Mouse (Mus musculus) stomach, postnatal 0 days (tissue): Measurements from ENCODE around the gene Map3k5. TPM values are rescaled to one million over a fixed set of nuclear protein-coding genes. Genes with fewer than 3 reads are reported as not detected.

Experiments
- ATAC-seq: fragments of 200-750 bp; cut with Nextera tagmentation; 2 replicates; pipeline ENCODE4 v1.8.0; 2017; ENCODE audit not compliant: low FRiP score, low TSS enrichment
- DNase-seq: peaks from one replicate; pipeline ENCODE4 v3.0.0-alpha.2; 2016; ENCODE audit warnings: low spot score
- H3K27ac ChIP-seq: fragments of 300-500 bp; sonication (generic); replicated peaks from 2 replicates; pipeline ENCODE4 v1.5.1; 2014; ENCODE audit warnings: mild to moderate bottlenecking, control low read depth
- H3K27me3 ChIP-seq: fragments of 300-500 bp; sonication (generic); 2 replicates; pipeline ENCODE4 v1.6.1; 2014; ENCODE audit warnings: low read length; ENCODE audit not compliant: control insufficient read depth, insufficient read depth
- H3K36me3 ChIP-seq: fragments of 300-500 bp; sonication (generic); 2 replicates; pipeline ENCODE4 v1.6.1; 2014; ENCODE audit warnings: low read length, mixed read lengths; ENCODE audit not compliant: control insufficient read depth, insufficient read depth
- H3K4me1 ChIP-seq: fragments of 300-500 bp; sonication (generic); replicated peaks from 2 replicates; pipeline ENCODE4 v1.6.1; 2014; ENCODE audit warnings: antibody characterized with exemption; ENCODE audit not compliant: control insufficient read depth, insufficient read depth
- H3K4me2 ChIP-seq: fragments of 300-500 bp; sonication (generic); replicated peaks from 2 replicates; pipeline ENCODE4 v1.6.1; 2014; ENCODE audit warnings: low read depth, mild to moderate bottlenecking, control low read depth, moderate library complexity
- H3K4me3 ChIP-seq: fragments of 300-500 bp; sonication (generic); 2 replicates; pipeline ENCODE4 v1.5.1; 2014; ENCODE audit warnings: low read depth, low read length, control low read depth
- H3K9ac ChIP-seq: fragments of 300-500 bp; sonication (generic); 2 replicates; pipeline ENCODE4 v1.6.1; 2014; ENCODE audit warnings: mild to moderate bottlenecking, low read length, control low read depth, mixed read lengths
- H3K9me3 ChIP-seq: fragments of 300-500 bp; sonication (generic); 2 replicates; pipeline ENCODE4 v1.6.1; 2016; ENCODE audit warnings: low read length; ENCODE audit not compliant: control insufficient read depth
- CTCF ChIP-seq: IDR thresholded peaks from 2 replicates; pipeline ENCODE4 v1.5.1; 2016; ENCODE audit warnings: antibody characterized with exemption, low read depth, mild to moderate bottlenecking, moderate library complexity
- EP300 ChIP-seq: optimal IDR thresholded peaks from 2 replicates; pipeline ENCODE3; 2016; ENCODE audit warnings: antibody characterized with exemption
- WGBS: fragments of 180-500 bp; shearing (Covaris S2); extraction: QIAGEN DNeasy Blood & Tissue Kit; methylation state at CpG from one replicate; pipeline ENCODE4 v1.1.7; 2014; 5-methylcytosine and 5-hydroxymethylcytosine counted together
- polyA plus RNA-seq: library from polyadenylated mRNA; unstranded; fragments of >200 nt; fragmentation: Nextera tagmentation; extraction: Ambion mirVana; gene quantifications from 2 replicates; pipeline ENCODE4 v1.2.1, GENCODE M21; 2015

Map3k5 gene
- polyA plus RNA-seq, 1 experiment from 2014 or later = 2.4 TPM

DNA sequence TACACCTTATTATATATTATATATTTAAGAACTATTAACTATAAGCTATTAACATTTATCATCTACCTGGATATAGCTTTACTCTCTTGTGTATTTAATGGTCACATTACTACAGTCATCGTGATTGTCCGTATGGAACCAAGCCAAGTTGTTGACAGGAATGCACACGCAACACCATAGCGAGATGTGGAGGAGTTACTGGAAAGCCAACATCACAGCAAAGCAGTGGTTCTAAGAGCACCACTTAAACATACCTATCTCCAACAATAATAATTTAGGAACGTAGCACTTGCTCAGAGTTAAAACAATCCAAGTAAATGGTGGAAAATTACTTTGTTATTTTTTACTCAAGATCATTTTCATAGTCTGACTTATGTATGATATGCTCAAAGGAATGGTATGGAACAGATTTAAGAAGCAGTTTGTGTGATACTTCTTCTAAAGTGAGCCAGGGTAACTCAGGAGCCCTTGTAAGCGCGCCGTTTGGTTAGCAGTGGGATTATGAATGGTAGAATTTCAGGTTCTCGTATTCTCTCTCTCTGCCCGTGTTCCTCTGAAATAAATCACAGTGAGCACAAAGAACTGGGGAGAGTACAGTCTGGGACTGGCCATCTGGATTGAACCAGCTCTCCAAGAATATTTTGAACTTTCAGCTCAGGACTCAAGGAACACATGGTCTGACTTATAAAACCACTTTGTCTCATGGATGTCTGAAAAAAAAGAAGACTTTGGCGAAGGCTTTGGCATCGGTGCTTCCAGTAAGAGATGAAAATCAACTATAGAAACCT, 39.2 kb downstream of the Map3k5 start:
- WGBS = 70% methylated on average over 12 of the region's 12 CpGs
- ATAC-seq (no peak), DNase-seq (no peak)
- no peaks in the 10 kb centered on the region for H3K27me3 ChIP-seq
- no peak overlapping the region for H3K4me2 ChIP-seq
- H3K36me3 ChIP-seq = no peaks in the 10 kb centered on the region
- H3K27ac ChIP-seq = no peak overlapping the region
- no peaks in the 10 kb centered on the region for H3K9me3 ChIP-seq
- no peak overlapping the region for H3K9ac ChIP-seq
- H3K4me1 ChIP-seq = no peaks in the 10 kb centered on the region
- no peak overlapping the region for H3K4me3 ChIP-seq
- TF ChIP-seq CTCF = no peak
- no peak for TF ChIP-seq EP300

GRCm38 (mm10) chr10:19977557-19977956, 43.3 kb downstream of the Map3k5 start:
- H3K27ac ChIP-seq = no peak overlapping the region
- no peak overlapping the region for H3K4me2 ChIP-seq
- H3K27me3 ChIP-seq = no peaks in the 10 kb centered on the region
- H3K4me1 ChIP-seq = no peaks in the 10 kb centered on the region
- no peak overlapping the region for H3K4me3 ChIP-seq
- 78% methylated on average over 3 of the region's 3 CpGs for WGBS
- no peak overlapping the region for H3K9ac ChIP-seq
- DNase-seq = no peak
- no peaks in the 10 kb centered on the region for H3K9me3 ChIP-seq
- no peaks in the 10 kb centered on the region for H3K36me3 ChIP-seq
- no peak for TF ChIP-seq CTCF
- no peak for TF ChIP-seq EP300
- ATAC-seq = no peak

GRCm38 (mm10) chr10:19978662-19979199, 44.5 kb downstream of the Map3k5 start:
- no peaks in the 10 kb centered on the region for H3K27me3 ChIP-seq
- WGBS = 77% methylated on average over 5 of the region's 5 CpGs
- no peak overlapping the region for H3K9ac ChIP-seq
- no peak overlapping the region for H3K27ac ChIP-seq
- no peak for DNase-seq
- no peaks in the 10 kb centered on the region for H3K36me3 ChIP-seq
- no peak overlapping the region for H3K4me3 ChIP-seq
- TF ChIP-seq CTCF (no peak), EP300 (no peak)
- ATAC-seq = no peak
- no peak overlapping the region for H3K4me2 ChIP-seq
- H3K9me3 ChIP-seq = no peaks in the 10 kb centered on the region
- H3K4me1 ChIP-seq = no peaks in the 10 kb centered on the region

- Histone ChIP-seq H3K36me3 (no peaks in the 10 kb centered on the region), H3K4me2 (no peak overlapping the region), H3K9ac (no peak overlapping the region), H3K9me3 (no peaks in the 10 kb centered on the region), H3K27me3 (no peaks in the 10 kb centered on the region), H3K27ac (no peak overlapping the region), H3K4me1 (no peaks in the 10 kb centered on the region), H3K4me3 (no peak overlapping the region)
- DNase-seq (no peak), ATAC-seq (no peak)
- 86% methylated on average over 9 of the region's 9 CpGs for WGBS
- no peak for TF ChIP-seq EP300
- no peak for TF ChIP-seq CTCF
These were observed 53.5 kb downstream of the Map3k5 start for GRCm38 (mm10) chr10:19987736-19988135.

DNA sequence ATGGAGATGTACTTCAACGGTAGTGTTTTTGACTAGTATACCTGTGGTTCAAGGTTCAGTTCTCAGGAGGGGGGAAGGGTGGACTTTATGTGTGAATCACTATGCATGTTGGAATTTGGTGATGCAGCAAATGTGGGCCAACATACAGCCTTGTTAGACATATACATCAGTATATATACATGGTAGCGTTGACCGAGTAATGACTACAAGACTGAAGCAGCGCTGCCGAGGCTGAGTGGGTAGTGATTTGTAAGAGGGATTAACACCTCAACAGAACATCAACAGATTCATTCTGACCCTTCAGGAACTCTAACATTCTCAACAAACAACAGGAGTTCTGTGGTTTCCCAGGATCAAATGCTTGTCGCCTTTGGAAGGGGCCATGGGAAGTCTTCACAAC, 55.7 kb downstream of the Map3k5 start:
- WGBS = 80% methylated on average over 6 of the region's 6 CpGs
- no peaks in the 10 kb centered on the region for H3K4me1 ChIP-seq
- no peaks in the 10 kb centered on the region for H3K36me3 ChIP-seq
- H3K4me3 ChIP-seq = no peak overlapping the region
- no peaks in the 10 kb centered on the region for H3K27me3 ChIP-seq
- ATAC-seq (no peak), DNase-seq (no peak)
- TF ChIP-seq EP300 (no peak), CTCF (no peak)
- no peak overlapping the region for H3K27ac ChIP-seq
- H3K9ac ChIP-seq = no peak overlapping the region
- H3K4me2 ChIP-seq = no peak overlapping the region
- no peaks in the 10 kb centered on the region for H3K9me3 ChIP-seq

DNA sequence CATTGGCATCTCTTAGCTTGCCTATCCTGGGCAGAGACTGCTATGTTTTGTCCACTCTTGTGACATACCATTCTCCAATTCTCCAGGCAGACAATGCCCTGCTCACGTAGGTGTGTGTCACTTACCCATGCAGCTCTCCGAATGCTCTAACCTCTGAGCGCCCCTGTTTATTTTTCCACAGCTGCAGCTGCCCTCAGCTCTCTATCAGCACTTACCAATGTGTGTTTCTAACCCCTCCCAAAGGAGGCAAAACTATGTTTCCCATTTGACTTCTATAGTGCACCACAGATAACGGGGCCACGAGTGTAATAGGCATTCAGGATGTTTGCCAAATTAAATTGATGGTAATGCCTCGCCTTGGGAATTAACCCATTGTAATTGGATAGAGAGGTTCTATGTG, 56.4 kb downstream of the Map3k5 start:
- peak; percentile 43 for DNase-seq
- TF ChIP-seq CTCF (no peak), EP300 (no peak)
- no peak overlapping the region for H3K4me2 ChIP-seq
- H3K36me3 ChIP-seq = no peaks in the 10 kb centered on the region
- no peaks in the 10 kb centered on the region for H3K27me3 ChIP-seq
- no peak overlapping the region for H3K9ac ChIP-seq
- no peaks in the 10 kb centered on the region for H3K4me1 ChIP-seq
- no peak overlapping the region for H3K4me3 ChIP-seq
- no peaks in the 10 kb centered on the region for H3K9me3 ChIP-seq
- ATAC-seq = peak; percentile 78
- 39% methylated on average over 6 of the region's 6 CpGs for WGBS
- no peak overlapping the region for H3K27ac ChIP-seq
